ENCODE assay signal across 11 mouse cellular contexts in genomic region chr10:12812680-12813079, GRCm38 (mm10). TPM values are rescaled to one million over a fixed set of nuclear protein-coding genes. Genes with fewer than 3 reads are reported as not detected.
DNase-seq lines count a peak whose midpoint lies in the region; ATAC-seq and TF ChIP-seq lines count a peak whose summit lies in the region.
"Had no signal": no experiment of that assay in that cellular context is flagged by ENCODE, and none has a peak within 500 bp of the region (broad histone marks: within the 10 kb centered on the region; RNA-seq: fewer than 3 reads in every experiment).

No protein-coding gene starts in this region.

- intact Hi-C loops in gastrocnemius, postnatal 14 days (cut with DNase I; ENCODE audit: low total_unique reads), result no loop called here

- TF ChIP-seq CTCF in layer of hippocampus, adult 2 months (conservative IDR thresholded peaks at IDR 0.05), result no peak
- no peak for TF ChIP-seq CTCF in G1E (IDR thresholded peaks at IDR 0.05; ENCODE audit: low read depth, low read length)
- TF ChIP-seq CTCF in liver, embryonic 14.5 days (IDR thresholded peaks at IDR 0.05; ENCODE audit: low read depth), result no peak

- no peaks in the 10 kb centered on the region for H3K36me3 ChIP-seq in forebrain, embryonic 10.5 days (replicated peaks)
- no peaks in the 10 kb centered on the region for H3K36me3 ChIP-seq in forebrain, embryonic 11.5 days (ENCODE audit: control insufficient read depth, insufficient read depth, low read length)
- H3K36me3 ChIP-seq in G1E (replicated peaks), result peaks cover 25% of the 10 kb centered on the region
- no peaks in the 10 kb centered on the region for H3K36me3 ChIP-seq in liver, embryonic 14.5 days (replicated peaks; ENCODE audit: control insufficient read depth, insufficient read depth, low read depth)
- H3K36me3 ChIP-seq: stomach, embryonic 15.5 days had no signal

- no peaks in the 10 kb centered on the region for H3K27me3 ChIP-seq in forebrain, embryonic 10.5 days (ENCODE audit: poor library complexity, severe bottlenecking)
- H3K27me3 ChIP-seq in forebrain, embryonic 11.5 days (ENCODE audit: control insufficient read depth, insufficient read depth, low read length), result no peaks in the 10 kb centered on the region
- H3K27me3 ChIP-seq in G1E (ENCODE audit: insufficient read depth, low read length), result no peaks in the 10 kb centered on the region
- H3K27me3 ChIP-seq in liver, embryonic 14.5 days (ENCODE audit: control insufficient read depth, insufficient read depth, low read length), result no peaks in the 10 kb centered on the region
- H3K27me3 ChIP-seq: stomach, embryonic 15.5 days had no signal

- no peak overlapping the region for H3K4me2 ChIP-seq in forebrain, embryonic 11.5 days (ENCODE audit: low read depth, low read length, severe bottlenecking)
- H3K4me2 ChIP-seq in liver, embryonic 14.5 days (ENCODE audit: low read depth), result peak overlapping the region; percentile 67
- H3K4me2 ChIP-seq: stomach, embryonic 15.5 days had no signal

- 0 out of 2 replicates have a peak overlapping the region, but pooled peaks have one; percentile 53 for H3K27ac ChIP-seq in forebrain, embryonic 10.5 days
- no peak overlapping the region for H3K27ac ChIP-seq in forebrain, embryonic 11.5 days (ENCODE audit: low read depth, low read length)
- peak overlapping the region; percentile 74 for H3K27ac ChIP-seq in layer of hippocampus, adult 2 months
- H3K27ac ChIP-seq in liver, embryonic 14.5 days, result peak overlapping the region; percentile 86

- peaks cover 36% of the 10 kb centered on the region for H3K4me1 ChIP-seq in forebrain, embryonic 10.5 days
- no peaks in the 10 kb centered on the region for H3K4me1 ChIP-seq in forebrain, embryonic 11.5 days (replicated peaks; ENCODE audit: control insufficient read depth, insufficient read depth, low read length)
- peaks cover 71% of the 10 kb centered on the region for H3K4me1 ChIP-seq in G1E (ENCODE audit: insufficient read depth, low read depth, low read length)
- peaks cover 31 to 47% of the 10 kb centered on the region in 2 experiments for H3K4me1 ChIP-seq in liver, embryonic 14.5 days (replicated peaks; ENCODE audit: control insufficient read depth in 2 of 2, insufficient read depth in 2 of 2, low read length in 1 of 2)

- no peak overlapping the region for H3K9ac ChIP-seq in forebrain, embryonic 11.5 days (ENCODE audit: low read length)
- H3K9ac ChIP-seq in liver, embryonic 14.5 days (replicated peaks), result peak overlapping the region; percentile 58
- H3K9ac ChIP-seq: stomach, embryonic 15.5 days had no signal

- H3K4me3 ChIP-seq in forebrain, embryonic 10.5 days, result no peak overlapping the region
- no peak overlapping the region for H3K4me3 ChIP-seq in forebrain, embryonic 11.5 days (ENCODE audit: low read depth, low read length)
- peak overlapping the region; percentile 44 for H3K4me3 ChIP-seq in layer of hippocampus, adult 2 months
- H3K4me3 ChIP-seq in G1E (ENCODE audit: low read depth, low read length), result peak overlapping the region; percentile 65
- peak overlapping the region; percentile 37 to 42 for H3K4me3 ChIP-seq in liver, embryonic 14.5 days (ENCODE audit: insufficient read depth in 1 of 2, low read depth in 2 of 2, low read length in 2 of 2)
- H3K4me3 ChIP-seq: stomach, embryonic 15.5 days had no signal

- no peak for TF ChIP-seq EP300 in liver, embryonic 14.5 days (IDR thresholded peaks at IDR 0.05; ENCODE audit: low read depth)

- no peak for DNase-seq in forebrain, embryonic 10.5 days (ENCODE audit: extremely low spot score, low spot score)
- no peak for DNase-seq in forebrain, embryonic 11.5 days (ENCODE audit: low spot score)
- no peak for DNase-seq in layer of hippocampus, adult 2 months (ENCODE audit: low spot score in 2 of 2)
- no peak for DNase-seq in layer of hippocampus, postnatal 14 days (ENCODE audit: low spot score in 2 of 2)
- no peak for DNase-seq in G1E (ENCODE audit: low spot score)
- DNase-seq in liver, embryonic 14.5 days (ENCODE audit: low read depth in 3 of 3, low spot score in 3 of 3), result peak in 1 of 3 experiments; percentile 65
- DNase-seq in gastrocnemius, postnatal 14 days, result no peak
- DNase-seq: cerebellum, adult 8-10 months; layer of hippocampus, adult 9-11 months had no signal

- WGBS in forebrain, embryonic 10.5 days, result 87% methylated on average over 5 of the region's 5 CpGs
- WGBS in forebrain, embryonic 11.5 days, result 80% methylated on average over 5 of the region's 5 CpGs
- WGBS in liver, embryonic 14.5 days (ENCODE audit: insufficient replicate concordance), result 19% methylated on average over 5 of the region's 5 CpGs

- no peak for ATAC-seq in forebrain, embryonic 11.5 days (replicated peaks; ENCODE audit: low FRiP score)
- no peak for ATAC-seq in G1E (ENCODE audit: extremely low read depth, insufficient number of reproducible peaks, low FRiP score, poor library complexity, severe bottlenecking)
- ATAC-seq in liver, embryonic 14.5 days (ENCODE audit: insufficient read depth), result peak; percentile 68
- no peak for ATAC-seq in frontal cortex, adult (ENCODE audit: low TSS enrichment)

- no peaks in the 10 kb centered on the region for H3K9me3 ChIP-seq in forebrain, embryonic 10.5 days
- H3K9me3 ChIP-seq in forebrain, embryonic 11.5 days (ENCODE audit: control insufficient read depth, low read length), result no peaks in the 10 kb centered on the region
- no peaks in the 10 kb centered on the region for H3K9me3 ChIP-seq in G1E (replicated peaks)
- H3K9me3 ChIP-seq in liver, embryonic 14.5 days (ENCODE audit: control insufficient read depth, low read length), result no peaks in the 10 kb centered on the region
- H3K9me3 ChIP-seq: stomach, embryonic 15.5 days had no signal

RNA-seq across cellular contexts. Expression of gene Utrn, which starts 56.5 kb away (rescaled TPM):
- polyA plus RNA-seq in forebrain, embryonic 10.5 days (2016; fragmentation: Nextera tagmentation; extraction: Ambion mirVana), result 40.8 and 44.3 TPM in 2 replicates
- 44.3 and 49.7 TPM in 2 replicates for polyA plus RNA-seq in forebrain, embryonic 11.5 days (2014; fragmentation: Nextera tagmentation; extraction: Ambion mirVana)
- 10 to 100 TPM; 33.7 to 39.8 TPM for total RNA-seq in layer of hippocampus, adult 2 months (2021)
- 10 to 100 TPM; 35.6 to 40.3 TPM for total RNA-seq in layer of hippocampus, postnatal 14 days (2021)
- 115 and 132 TPM in 2 replicates for total RNA-seq in G1E (2014; fragmentation: Nextera tagmentation)
- 64.6 and 71.5 TPM in 2 replicates for total RNA-seq in G1E (2017)
- 6.1 and 9.4 TPM in 2 replicates for polyA plus RNA-seq in G1E (2012)
- polyA plus RNA-seq in liver, embryonic 14.5 days (2012; rRNA removed), result 1.9 and 2.7 TPM in 2 replicates
- 4.4 and 6.0 TPM in 2 replicates for polyA plus RNA-seq in liver, embryonic 14.5 days (2014; fragmentation: Nextera tagmentation; extraction: Ambion mirVana)
- total RNA-seq in gastrocnemius, postnatal 14 days (2021), result 10 to 100 TPM; 37.1 to 44.7 TPM

Comparison
In these comparisons a context has a peak if more than half of its experiments do, and no peak if none do; other contexts are left out.
1. H3K4me3 ChIP-seq: peak in layer of hippocampus, adult 2 months (single experiment), G1E (single experiment) and liver, embryonic 14.5 days (2 of 2); none in forebrain, embryonic 10.5 days (single experiment) and forebrain, embryonic 11.5 days (single experiment).